Mouse (Mus musculus): ENCODE data around the gene Pdpk1.
A peak's percentile ranks its signal among the peaks of the same experiment; 100 is the strongest.
"Not testable (repeated sequence)": the region's sequence is repeated elsewhere in the genome, so short reads cannot be mapped to it uniquely, and the experiment has no call there.

Pdpk1 gene

GRCm38 (mm10) chr17:24162584-24163175 is 12.0 kb upstream of the Pdpk1 start:
- DNase-seq: peak in 1 of 2 experiments; percentile 27

- DNase-seq: no peak
Observed at GRCm38 (mm10) chr17:24161466-24161865, 10.7 kb upstream of the Pdpk1 start.

GRCm38 (mm10) chr17:24157526-24157925 is 6.8 kb upstream of the Pdpk1 start:
- DNase-seq: no peak

- no peak for DNase-seq
Observed at GRCm38 (mm10) chr17:24157121-24157520, 6.4 kb upstream of the Pdpk1 start.

GRCm38 (mm10) chr17:24156394-24156793 is 5.7 kb upstream of the Pdpk1 start:
- no peak for DNase-seq

GRCm38 (mm10) chr17:24155742-24156141 is 5.0 kb upstream of the Pdpk1 start:
- no peak for DNase-seq

- DNase-seq: no peak
Observed at GRCm38 (mm10) chr17:24154463-24154862, 3.7 kb upstream of the Pdpk1 start.

GRCm38 (mm10) chr17:24151890-24152563 is 1.3 kb upstream of the Pdpk1 start:
- peak; percentile 71 to 79 for DNase-seq

- no peak for DNase-seq
Observed at GRCm38 (mm10) chr17:24151382-24151781, 658 bp upstream of the Pdpk1 start.

- DNase-seq: no peak
Observed at GRCm38 (mm10) chr17:24149421-24149820, 1.3 kb downstream of the Pdpk1 start.

- no peak for DNase-seq
Observed at GRCm38 (mm10) chr17:24142897-24143296, 7.8 kb downstream of the Pdpk1 start.

- peak; percentile 96 to 97 for DNase-seq
Observed at GRCm38 (mm10) chr17:24141425-24141920, 9.3 kb downstream of the Pdpk1 start.

- DNase-seq: peak; percentile 31 to 49
Observed at GRCm38 (mm10) chr17:24140845-24141424, 9.8 kb downstream of the Pdpk1 start.

GRCm38 (mm10) chr17:24139968-24140367 is 10.8 kb downstream of the Pdpk1 start:
- no peak for DNase-seq

GRCm38 (mm10) chr17:24139256-24139655 is 11.5 kb downstream of the Pdpk1 start:
- DNase-seq: no peak

GRCm38 (mm10) chr17:24137226-24137880 is 13.4 kb downstream of the Pdpk1 start:
- DNase-seq: peak; percentile 47 to 67

GRCm38 (mm10) chr17:24134062-24134461 is 16.7 kb downstream of the Pdpk1 start:
- DNase-seq: no peak

GRCm38 (mm10) chr17:24132919-24133318 is 17.8 kb downstream of the Pdpk1 start:
- DNase-seq: not testable (repeated sequence)

GRCm38 (mm10) chr17:24131570-24131969 is 19.2 kb downstream of the Pdpk1 start:
- DNase-seq: no peak

GRCm38 (mm10) chr17:24129246-24129645 is 21.5 kb downstream of the Pdpk1 start:
- DNase-seq: not testable (repeated sequence)

GRCm38 (mm10) chr17:24127592-24127991 is 23.1 kb downstream of the Pdpk1 start:
- DNase-seq: no peak

GRCm38 (mm10) chr17:24126801-24127200 is 23.9 kb downstream of the Pdpk1 start:
- no peak for DNase-seq

GRCm38 (mm10) chr17:24119446-24119845 is 31.3 kb downstream of the Pdpk1 start:
- no peak for DNase-seq

Measured in thymus, adult 18-20 months (tissue).